In the genomic region with DNA sequence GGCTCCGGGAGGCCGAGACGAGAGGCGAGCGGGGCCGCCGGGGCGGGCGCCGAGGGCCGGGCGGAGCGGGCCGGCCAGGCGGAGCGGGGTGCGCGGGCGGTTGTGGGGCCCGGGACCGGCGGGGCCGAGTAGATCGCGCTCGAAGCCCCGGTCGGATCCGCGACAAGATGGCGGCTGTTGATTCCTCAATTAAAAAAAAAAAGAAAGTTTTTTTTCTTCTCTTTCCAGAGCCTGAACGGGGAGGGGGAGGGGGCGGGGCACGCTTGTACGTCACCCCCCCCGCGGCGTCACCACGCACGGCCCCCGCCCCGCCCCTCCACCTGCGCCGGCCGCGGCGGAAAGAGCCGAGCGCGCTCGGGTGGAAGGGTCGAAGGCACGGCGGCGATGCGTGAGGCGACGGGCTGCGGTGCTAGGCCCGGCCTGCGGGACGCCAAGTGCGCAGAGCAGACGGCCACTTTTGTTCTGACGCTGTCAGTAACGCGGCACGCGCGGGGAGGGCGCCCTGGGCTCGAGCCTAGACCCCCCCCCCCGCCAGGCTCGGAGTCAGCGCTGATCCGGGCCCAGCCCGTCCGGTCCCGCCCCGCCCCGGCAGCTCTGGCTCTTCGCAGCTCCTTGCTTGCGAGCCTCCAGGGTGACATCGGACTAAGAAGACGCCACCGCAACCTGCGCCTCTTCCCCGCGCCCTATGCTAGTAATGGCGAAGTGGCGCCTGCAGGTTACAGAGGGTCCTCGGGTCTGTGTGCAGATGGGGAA, we compare ENCODE assay signal across 8 mouse cellular contexts. TPM values are rescaled to one million over a fixed set of nuclear protein-coding genes. Genes with fewer than 3 reads are reported as not detected.
DNase-seq lines count a peak whose midpoint lies in the region; ATAC-seq and TF ChIP-seq lines count a peak whose summit lies in the region.

TSS of gene Crebbp (minus strand) at position 199 of the 753 bp plus-strand sequence.

- peak; percentile 96 for DNase-seq in gastrocnemius, postnatal 10 days
- DNase-seq in left cerebral cortex, postnatal 10 days (ENCODE audit: extremely low spot score in 1 of 2, low spot score in 2 of 2), result peak; percentile 84 to 96
- DNase-seq in right cerebral cortex, postnatal 25 days, result peak; percentile 92
- peak; percentile 88 to 93 for DNase-seq in urinary bladder, postnatal 4 days (ENCODE audit: low spot score in 2 of 2)

- peaks cover 4% of the 10 kb centered on the region for H3K4me1 ChIP-seq in cortical plate, adult 2 months (ENCODE audit: control insufficient read depth, insufficient read depth, low read length)

- peak within 1 kb of the TSS; percentile 93 for H3K4me3 ChIP-seq in cortical plate, adult 2 months (ENCODE audit: insufficient read depth, low read length)

- H3K27ac ChIP-seq in cortical plate, adult 2 months (ENCODE audit: insufficient read depth, low read length), result peak within 1 kb of the TSS; percentile 66

- no peak for TF ChIP-seq CTCF in cortical plate, adult 2 months (IDR thresholded peaks at IDR 0.05; ENCODE audit: extremely low read depth, insufficient read depth, low read length)

- intact Hi-C loops in left cerebral cortex, postnatal 10 days (cut with DNase I), result loop anchor here (5.0 kb wide), 2 partner anchors 57 to 137 kb away; partner anchors contain the start of gene Trap1

- TF ChIP-seq POLR2A in cortical plate, adult 2 months (IDR thresholded peaks at IDR 0.05; ENCODE audit: extremely low read depth, insufficient read depth, low read length), result peak; percentile 70

- peak; percentile 83 for ATAC-seq in activated CD4-positive, CD25-positive, alpha-beta regulatory T cell, adult 4 months
- peak; percentile 76 for ATAC-seq in inflammation-experienced regulatory T-cells, adult 6 months
- ATAC-seq in megakaryocyte-erythroid progenitor cell, adult 5-6 weeks (replicated peaks; ENCODE audit: low FRiP score, low TSS enrichment, poor library complexity, severe bottlenecking), result peak; percentile 86

RNA-seq across cellular contexts. Expression of gene Crebbp, which starts in this region (rescaled TPM):
- polyA plus RNA-seq in activated CD4-positive, CD25-positive, alpha-beta regulatory T cell, adult 4 months (2017; shearing (Covaris generic)), result 10 to 100 TPM; 60.0 to 61.2 TPM
- polyA plus RNA-seq in cortical plate, adult 2 months (2012; rRNA removed), result 24.8 and 26.8 TPM in 2 replicates
- total RNA-seq in gastrocnemius, postnatal 10 days (2021), result 10 to 100 TPM; 39.3 to 47.6 TPM
- polyA plus RNA-seq in inflammation-experienced regulatory T-cells, adult 6 months (2017; shearing (Covaris generic)), result 10 to 100 TPM; 54.1 to 77.8 (median 69.3) TPM
- 10 to 100 TPM; 79.1 to 80.5 TPM for total RNA-seq in left cerebral cortex, postnatal 10 days (2021)
- 39.7 and 41.0 TPM in 2 replicates for total RNA-seq in megakaryocyte-erythroid progenitor cell, adult 5-6 weeks (2014; fragmentation: Nextera tagmentation)
- 10.2 and 14.4 TPM in 2 replicates for total RNA-seq in megakaryocyte-erythroid progenitor cell, adult 5-6 weeks (2017)

Comparison
In these comparisons a context has a peak if more than half of its experiments do, and no peak if none do; other contexts are left out.
1. Peak in every context shown above with its lines: DNase-seq, ATAC-seq, H3K4me3 ChIP-seq and H3K27ac ChIP-seq.